Mouse (Mus musculus) forelimb bud, embryonic 11.5 days (tissue): ENCODE results near the gene Zbtb8b.

ENCODE experiments used
- DNase-seq: peaks from one replicate; pipeline ENCODE4 v3.0.0-alpha.2; 2012; ENCODE audit warnings: low read depth, low spot score

Zbtb8b gene

GRCm38 (mm10) chr4:129376961-129377545 is 63.6 kb downstream of the Zbtb8b start:
- peak; percentile 35 for DNase-seq

- no peak for DNase-seq
Observed at GRCm38 (mm10) chr4:129375821-129376220, 64.8 kb downstream of the Zbtb8b start.
